Mouse (Mus musculus) splenic B cell, adult 2 months (primary cell): ENCODE data around the gene Ctsz.
A peak's percentile ranks its signal among the peaks of the same experiment; 100 is the strongest.

Experiments
- DNase-seq: peaks from one replicate; pipeline ENCODE4 v3.0.0-alpha.2; 2011; ENCODE audit warnings: low read depth, low spot score
- H3K27me3 ChIP-seq: 2 replicates; pipeline ENCODE4 v1.6.1; 2012; ENCODE audit warnings: mild to moderate bottlenecking, low read length, moderate library complexity, mixed read lengths; ENCODE audit not compliant: control insufficient read depth, poor library complexity, insufficient read depth, severe bottlenecking
- H3K36me3 ChIP-seq: 2 replicates; pipeline ENCODE4 v1.6.1; 2012; ENCODE audit warnings: mild to moderate bottlenecking, low read length, moderate library complexity, mixed read lengths; ENCODE audit not compliant: control insufficient read depth, poor library complexity, insufficient read depth, severe bottlenecking

The Ctsz gene

GRCm38 (mm10) chr2:174438737-174439449 is at the start of gene Ctsz:
Gene Ctsz (minus strand): TSS chr2:174439039.
- DNase-seq, result peak; percentile 76
- Histone ChIP-seq H3K27me3 (no peaks in the 10 kb centered on the region), H3K36me3 (peaks cover 2% of the 10 kb centered on the region)

GRCm38 (mm10) chr2:174487005-174487404 is 48.2 kb upstream of the Ctsz start:
- DNase-seq, result no peak
- Histone ChIP-seq H3K27me3 (no peaks in the 10 kb centered on the region), H3K36me3 (no peaks in the 10 kb centered on the region)

- no peak for DNase-seq
- Histone ChIP-seq H3K27me3 (no peaks in the 10 kb centered on the region), H3K36me3 (no peaks in the 10 kb centered on the region)
These were observed 39.9 kb upstream of the Ctsz start for GRCm38 (mm10) chr2:174478746-174479145.

- H3K36me3 ChIP-seq, result no peaks in the 10 kb centered on the region
- no peak for DNase-seq
- H3K27me3 ChIP-seq, result no peaks in the 10 kb centered on the region
These were observed 38.9 kb upstream of the Ctsz start for GRCm38 (mm10) chr2:174477543-174478319.

- H3K36me3 ChIP-seq, result no peaks in the 10 kb centered on the region; the same call in 1 of the 2 replicates
- H3K27me3 ChIP-seq, result no peaks in the 10 kb centered on the region
- no peak for DNase-seq
These were observed 34.7 kb upstream of the Ctsz start for GRCm38 (mm10) chr2:174473550-174473927.

GRCm38 (mm10) chr2:174472818-174473549 is 34.1 kb upstream of the Ctsz start, which contains the start of gene Prelid3b:
Gene Prelid3b (minus strand): TSS chr2:174473081.
- Histone ChIP-seq H3K27me3 (no peaks in the 10 kb centered on the region), H3K36me3 (no peaks in the 10 kb centered on the region; the same call in 1 of the 2 replicates)

GRCm38 (mm10) chr2:174472407-174472806 is 33.6 kb upstream of the Ctsz start:
- no peak for DNase-seq
- Histone ChIP-seq H3K36me3 (no peaks in the 10 kb centered on the region; the same call in 1 of the 2 replicates), H3K27me3 (no peaks in the 10 kb centered on the region)

More at GRCm38 (mm10) chr2:174472818-174473549, 34.1 kb upstream of the Ctsz start, which contains the start of gene Prelid3b:
- peak; percentile 100 for DNase-seq

- DNase-seq, result no peak
- no peaks in the 10 kb centered on the region for H3K27me3 ChIP-seq
- H3K36me3 ChIP-seq, result peaks cover 2% of the 10 kb centered on the region; the same call in 1 of the 2 replicates
These were observed 32.1 kb upstream of the Ctsz start for GRCm38 (mm10) chr2:174470786-174471405.

- H3K27me3 ChIP-seq, result no peaks in the 10 kb centered on the region
- no peak for DNase-seq
- peaks cover 2% of the 10 kb centered on the region; the same call in 1 of the 2 replicates for H3K36me3 ChIP-seq
These were observed 31.5 kb upstream of the Ctsz start for GRCm38 (mm10) chr2:174470333-174470732.

GRCm38 (mm10) chr2:174463789-174464523 is 25.1 kb upstream of the Ctsz start, which contains the start of gene Atp5e:
Gene Atp5e (minus strand): TSS chr2:174464105.
- DNase-seq, result peak; percentile 93

GRCm38 (mm10) chr2:174463370-174463769 is 24.5 kb upstream of the Ctsz start:
- no peak for DNase-seq
- peaks cover 4% of the 10 kb centered on the region for H3K36me3 ChIP-seq
- no peaks in the 10 kb centered on the region for H3K27me3 ChIP-seq

More at GRCm38 (mm10) chr2:174463789-174464523, 25.1 kb upstream of the Ctsz start, which contains the start of gene Atp5e:
- Histone ChIP-seq H3K36me3 (peaks cover 4% of the 10 kb centered on the region), H3K27me3 (no peaks in the 10 kb centered on the region)

GRCm38 (mm10) chr2:174459365-174459764 is 20.5 kb upstream of the Ctsz start:
- Histone ChIP-seq H3K36me3 (peaks cover 2% of the 10 kb centered on the region; the same call in 1 of the 2 replicates), H3K27me3 (no peaks in the 10 kb centered on the region)
- DNase-seq, result no peak

- peak; percentile 50 for DNase-seq
- Histone ChIP-seq H3K27me3 (no peaks in the 10 kb centered on the region), H3K36me3 (no peaks in the 10 kb centered on the region)
These were observed 14.8 kb upstream of the Ctsz start for GRCm38 (mm10) chr2:174453681-174454080.
